ENCODE assay signal across 8 mouse cellular contexts in the genomic region with DNA sequence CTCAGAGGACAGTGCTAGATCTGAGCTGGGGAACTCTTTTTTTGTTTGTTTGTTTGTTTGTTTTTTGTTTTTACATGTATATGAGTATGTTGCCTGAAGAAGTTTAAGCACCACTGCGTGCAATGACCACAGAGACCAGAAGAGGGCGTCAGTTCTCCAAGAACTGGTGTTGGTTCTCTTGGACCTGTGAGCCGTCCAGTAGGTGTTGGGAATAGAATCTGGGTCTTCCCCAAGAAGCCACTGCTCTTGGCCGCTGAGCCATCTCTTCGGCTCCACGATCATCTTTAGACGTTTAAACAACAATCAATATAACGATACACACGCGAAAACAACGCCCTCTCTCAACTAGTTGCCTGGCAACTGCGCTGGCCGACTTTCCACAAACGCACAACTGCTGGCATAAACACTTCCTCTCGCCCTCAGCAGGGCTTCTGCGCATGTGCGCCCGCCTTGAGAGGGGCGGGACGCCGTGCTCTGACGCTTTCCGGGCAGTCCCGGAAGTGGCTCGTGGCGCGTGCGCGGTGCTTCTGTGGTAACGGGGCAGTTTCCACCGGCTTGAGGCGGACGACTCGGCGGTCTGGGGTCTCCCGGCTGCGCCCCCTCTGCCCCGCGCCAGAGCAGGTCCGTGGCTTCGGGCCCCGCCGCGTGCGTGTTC. TPM values are rescaled to one million over a fixed set of nuclear protein-coding genes. Genes with fewer than 3 reads are reported as not detected.
DNase-seq lines count a peak whose midpoint lies in the region; ATAC-seq and TF ChIP-seq lines count a peak whose summit lies in the region.

Gene Rae1, plus strand, starts transcription at position 488 of the 655 bp plus-strand sequence.

- peak; percentile 56; the same call in 1 of the 2 replicates for TF ChIP-seq POLR2A in liver, adult 2 months (IDR thresholded peaks at IDR 0.05; ENCODE audit: extremely low read depth, insufficient read depth, low read length)
- peak; percentile 87 for TF ChIP-seq POLR2A in myocyte (IDR thresholded peaks at IDR 0.05; ENCODE audit: insufficient read length, low read depth)

- peak within 1 kb of the TSS; percentile 94 for H3K9ac ChIP-seq in heart, embryonic 11.5 days (ENCODE audit: low read depth, low read length)
- H3K9ac ChIP-seq in kidney, embryonic 16.5 days (replicated peaks; ENCODE audit: low read length), result peak within 1 kb of the TSS; percentile 91
- H3K9ac ChIP-seq in liver, adult 2 months (ENCODE audit: low read depth, low read length), result peak within 1 kb of the TSS; percentile 88

- peaks cover 11% of the 10 kb centered on the region; the same call in 1 of the 2 replicates for H3K79me2 ChIP-seq in liver, adult 2 months (ENCODE audit: control insufficient read depth, insufficient read depth, low read length)
- H3K79me2 ChIP-seq in myocyte (ENCODE audit: control insufficient read depth, insufficient read depth), result peaks cover 27% of the 10 kb centered on the region

- peak within 1 kb of the TSS; percentile 91 for H3K4me3 ChIP-seq in heart, embryonic 11.5 days (ENCODE audit: low read depth, low read length)
- H3K4me3 ChIP-seq in kidney, embryonic 16.5 days (ENCODE audit: low read length), result peak within 1 kb of the TSS; percentile 73
- peak within 1 kb of the TSS; percentile 96 for H3K4me3 ChIP-seq in liver, adult 2 months (ENCODE audit: insufficient read depth, low read depth, low read length)
- H3K4me3 ChIP-seq in myocyte, result peak within 1 kb of the TSS; percentile 51

- H3ac ChIP-seq in myocyte (ENCODE audit: control insufficient read depth, insufficient read length), result peak within 1 kb of the TSS; percentile 87

- peak within 1 kb of the TSS; percentile 70 for H3K4me2 ChIP-seq in heart, embryonic 11.5 days
- H3K4me2 ChIP-seq in kidney, embryonic 16.5 days (replicated peaks; ENCODE audit: low read depth, low read length), result peak within 1 kb of the TSS; percentile 91
- H3K4me2 ChIP-seq in myocyte (ENCODE audit: low read depth), result peak within 1 kb of the TSS; percentile 89

- H3K27me3 ChIP-seq in heart, embryonic 11.5 days (ENCODE audit: control insufficient read depth, insufficient read depth, low read length), result no peaks in the 10 kb centered on the region
- H3K27me3 ChIP-seq in kidney, embryonic 16.5 days (ENCODE audit: insufficient read depth, low read length), result no peaks in the 10 kb centered on the region; the same call in 1 of the 2 replicates
- no peaks in the 10 kb centered on the region for H3K27me3 ChIP-seq in liver, adult 2 months (ENCODE audit: control insufficient read depth, insufficient read depth, low read length)
- H3K27me3 ChIP-seq in myocyte (ENCODE audit: control insufficient read depth, insufficient read depth, insufficient read length), result no peaks in the 10 kb centered on the region
- H3K27me3 ChIP-seq in splenic B cell, adult 2 months (ENCODE audit: control insufficient read depth, insufficient read depth, low read length, poor library complexity, severe bottlenecking), result no peaks in the 10 kb centered on the region

- peak; percentile 77 for TF ChIP-seq CTCF in liver, adult 2 months (IDR thresholded peaks at IDR 0.05; ENCODE audit: low read depth, low read length)

- no peaks in the 10 kb centered on the region for H3K9me3 ChIP-seq in heart, embryonic 11.5 days (replicated peaks; ENCODE audit: control insufficient read depth, low read length)
- H3K9me3 ChIP-seq in kidney, embryonic 16.5 days (ENCODE audit: low read length), result no peaks in the 10 kb centered on the region

- DNase-seq in B cell, adult 2 months, result peak; percentile 99 to 100
- DNase-seq in brain, adult 2 months (ENCODE audit: low read depth, low spot score), result peak; percentile 98
- peak; percentile 87 for DNase-seq in liver, adult 2 months (ENCODE audit: extremely low read depth, low read depth, low spot score)
- peak; percentile 99 for DNase-seq in splenic B cell, adult 2 months (ENCODE audit: low read depth, low spot score)

- under 1% methylated on average over 45 of the region's 45 CpGs for WGBS in heart, embryonic 11.5 days (ENCODE audit: insufficient replicate concordance)
- WGBS in kidney, embryonic 16.5 days, result under 1% methylated on average over 37 of the region's 45 CpGs
- WGBS in liver, adult 2 months, result under 1% methylated on average over 45 of the region's 45 CpGs

- peak; percentile 89 for ATAC-seq in erythroblast, adult 5-6 weeks (replicated peaks; ENCODE audit: low FRiP score, poor library complexity, severe bottlenecking)
- ATAC-seq in heart, embryonic 11.5 days (replicated peaks; ENCODE audit: insufficient number of reproducible peaks, low FRiP score, low TSS enrichment), result peak; percentile 97
- peak; percentile 95 for ATAC-seq in kidney, embryonic 16.5 days (ENCODE audit: low FRiP score, low TSS enrichment)

- peak within 1 kb of the TSS; percentile 93 for H3K27ac ChIP-seq in heart, embryonic 11.5 days (ENCODE audit: low read depth, low read length)
- peak within 1 kb of the TSS; percentile 87 for H3K27ac ChIP-seq in kidney, embryonic 16.5 days (ENCODE audit: low read length)
- peak within 1 kb of the TSS; percentile 51 for H3K27ac ChIP-seq in liver, adult 2 months (replicated peaks; ENCODE audit: insufficient read depth, low read depth, low read length)

- H3K36me3 ChIP-seq in heart, embryonic 11.5 days (ENCODE audit: control insufficient read depth, insufficient read depth, low read length), result peaks cover 18% of the 10 kb centered on the region
- H3K36me3 ChIP-seq in kidney, embryonic 16.5 days (ENCODE audit: insufficient read depth, low read length), result peaks cover 21% of the 10 kb centered on the region
- peaks cover 3% of the 10 kb centered on the region; the same call in 1 of the 2 replicates for H3K36me3 ChIP-seq in liver, adult 2 months (ENCODE audit: control insufficient read depth, insufficient read depth, low read length)
- peaks cover 2% of the 10 kb centered on the region for H3K36me3 ChIP-seq in myocyte (ENCODE audit: control insufficient read depth, insufficient read depth)
- H3K36me3 ChIP-seq in splenic B cell, adult 2 months (ENCODE audit: control insufficient read depth, insufficient read depth, low read length, poor library complexity, severe bottlenecking), result peaks cover 1% of the 10 kb centered on the region; the same call in 1 of the 2 replicates

- peaks cover 7% of the 10 kb centered on the region for H3K4me1 ChIP-seq in heart, embryonic 11.5 days (ENCODE audit: control insufficient read depth, insufficient read depth, low read length)
- peaks cover 8% of the 10 kb centered on the region for H3K4me1 ChIP-seq in kidney, embryonic 16.5 days (ENCODE audit: insufficient read depth, low read length)
- H3K4me1 ChIP-seq in liver, adult 2 months (ENCODE audit: control insufficient read depth, insufficient read depth, low read length), result peaks cover 6% of the 10 kb centered on the region

TF ChIP-seq in myocyte, 11 proteins besides CTCF, POLR2A, EP300 and RAD21:
- no peak for TF ChIP-seq MAX (IDR thresholded peaks at IDR 0.05; ENCODE audit: low read depth)
- peak; percentile 61 for TF ChIP-seq SRF (IDR thresholded peaks at IDR 0.05; ENCODE audit: control insufficient read depth, insufficient read length, low read depth)
- TF ChIP-seq POLR2AphosphoS2 (IDR thresholded peaks at IDR 0.05; ENCODE audit: insufficient read length, low read depth), result peak; percentile 88

RNA-seq across cellular contexts. Expression of gene Rae1, which starts in this region (rescaled TPM):
- total RNA-seq in erythroblast, adult 5-6 weeks (2015; ENCODE audit: low replicate concordance), result 46.4 and 52.5 TPM in 2 replicates
- 59.4 and 91.0 TPM in 2 replicates for total RNA-seq in erythroblast, adult 5-6 weeks (2017; ENCODE audit: low replicate concordance)
- 114 and 118 TPM in 2 replicates for polyA plus RNA-seq in heart, embryonic 11.5 days (2014; fragmentation: Nextera tagmentation; extraction: Ambion mirVana)
- 143 and 146 TPM in 2 replicates for polyA plus RNA-seq in kidney, embryonic 16.5 days (2015; fragmentation: Nextera tagmentation; extraction: Ambion mirVana)
- 13.1 and 17.8 TPM in 2 replicates for total RNA-seq in liver, adult 2 months (2014; rRNA removed)
- polyA plus RNA-seq in liver, adult 2 months (2012; rRNA removed), result 25.3 and 31.9 TPM in 2 replicates
- polyA plus RNA-seq in myocyte (2012; fragmentation: generic; extraction: Trizol), result 68.4 TPM

Comparison
In these comparisons a context has a peak if more than half of its experiments do, and no peak if none do; other contexts are left out.
1. Peak in every context shown above with its lines: DNase-seq, ATAC-seq, H3K4me3 ChIP-seq and H3K27ac ChIP-seq.